Mouse (Mus musculus) limb, embryonic 14.5 days (tissue): Measurements from ENCODE around the gene Ate1. TPM values are rescaled to one million over a fixed set of nuclear protein-coding genes. Genes with fewer than 3 reads are reported as not detected.

ENCODE experiments used
- ATAC-seq: fragments of 200-750 bp; cut with Nextera tagmentation; 2 replicates; pipeline ENCODE4 v1.8.0; 2017; ENCODE audit warnings: low read depth, moderate number of reproducible peaks, moderate TSS enrichment; ENCODE audit not compliant: low FRiP score
- DNase-seq: peaks from one replicate; pipeline ENCODE4 v3.0.0-alpha.2; 2015; ENCODE audit warnings: low spot score
- H3K27ac ChIP-seq: fragments of 300-500 bp; sonication (generic); replicated peaks from 2 replicates; pipeline ENCODE4 v1.5.1; 2014; ENCODE audit warnings: low read depth, mild to moderate bottlenecking, low read length, moderate library complexity, mixed read lengths
- H3K27me3 ChIP-seq: fragments of 300-500 bp; sonication (generic); 2 replicates; pipeline ENCODE4 v1.6.1; 2014; ENCODE audit warnings: low read length, mixed read lengths; ENCODE audit not compliant: control insufficient read depth, insufficient read depth
- H3K36me3 ChIP-seq: fragments of 300-500 bp; sonication (generic); 2 replicates; pipeline ENCODE4 v1.6.1; 2014; ENCODE audit warnings: mild to moderate bottlenecking, low read length, moderate library complexity, mixed read lengths; ENCODE audit not compliant: control insufficient read depth, insufficient read depth
- H3K4me1 ChIP-seq: fragments of 300-500 bp; sonication (generic); 2 replicates; pipeline ENCODE4 v1.6.1; 2014; ENCODE audit warnings: antibody characterized with exemption, low read length, mixed read lengths; ENCODE audit not compliant: control insufficient read depth, insufficient read depth
- H3K4me2 ChIP-seq: fragments of 300-500 bp; sonication (generic); replicated peaks from 2 replicates; pipeline ENCODE4 v1.6.1; 2014; ENCODE audit warnings: low read depth, mild to moderate bottlenecking, low read length, moderate library complexity; ENCODE audit not compliant: severe bottlenecking
- H3K4me3 ChIP-seq: fragments of 300-500 bp; sonication (generic); replicated peaks from 2 replicates; pipeline ENCODE4 v1.5.1; 2014; ENCODE audit warnings: low read length
- H3K9ac ChIP-seq: fragments of 300-500 bp; sonication (generic); 2 replicates; pipeline ENCODE4 v1.6.1; 2014; ENCODE audit warnings: mild to moderate bottlenecking, low read depth, low read length, moderate library complexity; ENCODE audit not compliant: severe bottlenecking
- H3K9me3 ChIP-seq: fragments of 300-500 bp; sonication (generic); 2 replicates; pipeline ENCODE4 v1.6.1; 2016; ENCODE audit warnings: low read length; ENCODE audit not compliant: control insufficient read depth
- POLR2A ChIP-seq: fragments of 200-500 bp; IDR thresholded peaks from 2 replicates; pipeline ENCODE4 v1.8.0; 2012; ENCODE audit warnings: inconsistent platforms, mild to moderate bottlenecking, moderate library complexity, borderline replicate concordance; ENCODE audit not compliant: insufficient read depth, insufficient read length; ENCODE audit errors: extremely low read depth
- WGBS: fragments of 180-500 bp; shearing (Covaris S2); extraction: QIAGEN DNeasy Blood & Tissue Kit; methylation state at CpG from one replicate; pipeline ENCODE4 v1.1.7; 2014; 5-methylcytosine and 5-hydroxymethylcytosine counted together
- polyA plus RNA-seq, 2 experiments: library from polyadenylated mRNA; depleted of rRNA in 1 of 2; stranded (reverse) in 1 of 2; unstranded in 1 of 2; fragments of >200 nt; fragmentation: Nextera tagmentation in 1 of 2; extraction: Ambion mirVana in 1 of 2; gene quantifications; 2 replicates each; pipeline versions ENCODE4 v1.2.1 to v1.2.3; 2012 to 2014

Ate1 gene
- polyA plus RNA-seq, 2 experiments: 12.9 to 47.8 TPM

- no peak overlapping the region for H3K4me2 ChIP-seq
- H3K27ac ChIP-seq: no peak overlapping the region
- DNase-seq (no peak), ATAC-seq (no peak)
- H3K4me1 ChIP-seq: no peaks in the 10 kb centered on the region
- no peaks in the 10 kb centered on the region for H3K9me3 ChIP-seq
- 95% methylated on average over 7 of the region's 7 CpGs for WGBS
- H3K9ac ChIP-seq: no peak overlapping the region
- no peak for TF ChIP-seq POLR2A
- H3K36me3 ChIP-seq: no peaks in the 10 kb centered on the region
- H3K4me3 ChIP-seq: no peak overlapping the region
- H3K27me3 ChIP-seq: no peaks in the 10 kb centered on the region
These were observed 139.8 kb downstream of the Ate1 start for GRCm38 (mm10) chr7:130380367-130380766.

DNA sequence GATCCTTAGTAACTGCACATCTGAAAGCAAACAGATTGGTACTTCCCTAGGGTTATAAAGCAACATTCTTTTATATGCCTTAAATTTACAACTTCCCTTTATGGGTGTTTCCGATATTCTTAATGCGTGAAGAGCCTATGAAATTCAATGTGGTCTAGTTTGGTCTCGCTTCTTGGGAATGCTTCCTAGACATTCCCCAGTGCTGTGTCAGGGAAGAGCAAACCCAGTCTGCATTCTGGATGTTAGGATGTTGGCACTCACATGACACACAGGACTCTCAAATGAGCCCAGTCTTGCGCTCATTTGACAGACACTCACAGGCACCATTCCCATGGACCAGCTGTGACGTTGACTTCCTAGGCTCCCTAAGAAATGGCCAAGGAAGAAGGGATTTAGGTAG, 140.3 kb downstream of the Ate1 start:
- no peak overlapping the region for H3K27ac ChIP-seq
- no peak for TF ChIP-seq POLR2A
- H3K4me1 ChIP-seq: no peaks in the 10 kb centered on the region
- H3K36me3 ChIP-seq: no peaks in the 10 kb centered on the region
- ATAC-seq (no peak), DNase-seq (no peak)
- no peak overlapping the region for H3K4me2 ChIP-seq
- H3K27me3 ChIP-seq: no peaks in the 10 kb centered on the region
- WGBS: 71% methylated on average over 5 of the region's 5 CpGs
- H3K4me3 ChIP-seq: no peak overlapping the region
- no peak overlapping the region for H3K9ac ChIP-seq
- H3K9me3 ChIP-seq: no peaks in the 10 kb centered on the region

DNA sequence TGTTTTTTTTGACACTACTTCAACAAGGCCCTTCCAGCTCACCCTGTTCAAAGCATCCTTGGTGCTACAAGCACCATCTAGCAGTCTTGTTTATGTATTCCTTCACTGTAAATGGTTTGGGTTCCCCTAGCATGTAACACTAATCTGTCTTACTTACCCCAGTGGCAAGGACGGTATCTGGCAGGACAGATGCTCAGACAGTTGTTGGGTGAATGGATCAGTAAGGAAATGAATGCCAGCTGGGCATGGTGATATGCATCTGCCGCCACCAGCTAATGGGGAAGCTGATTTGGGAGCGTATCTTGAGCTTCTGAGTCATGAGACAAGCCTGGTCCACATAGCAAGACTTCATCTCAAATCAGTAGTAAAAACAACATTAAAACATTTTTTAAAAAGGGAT, 141.9 kb downstream of the Ate1 start:
- Histone ChIP-seq H3K9me3 (no peaks in the 10 kb centered on the region), H3K9ac (no peak overlapping the region), H3K4me1 (no peaks in the 10 kb centered on the region), H3K36me3 (no peaks in the 10 kb centered on the region), H3K4me2 (no peak overlapping the region), H3K4me3 (no peak overlapping the region), H3K27ac (no peak overlapping the region), H3K27me3 (no peaks in the 10 kb centered on the region)
- 75% methylated on average over 3 of the region's 3 CpGs for WGBS
- DNase-seq: no peak
- no peak for ATAC-seq
- no peak for TF ChIP-seq POLR2A

- TF ChIP-seq POLR2A: no peak
- no peak overlapping the region for H3K4me3 ChIP-seq
- no peaks in the 10 kb centered on the region for H3K9me3 ChIP-seq
- no peak overlapping the region for H3K4me2 ChIP-seq
- no peaks in the 10 kb centered on the region for H3K4me1 ChIP-seq
- WGBS: 76% methylated on average over 9 of the region's 9 CpGs
- no peak overlapping the region for H3K9ac ChIP-seq
- H3K36me3 ChIP-seq: no peaks in the 10 kb centered on the region
- ATAC-seq (no peak), DNase-seq (no peak)
- no peak overlapping the region for H3K27ac ChIP-seq
- H3K27me3 ChIP-seq: no peaks in the 10 kb centered on the region
These were observed 145.9 kb downstream of the Ate1 start for GRCm38 (mm10) chr7:130374311-130374710.

DNA sequence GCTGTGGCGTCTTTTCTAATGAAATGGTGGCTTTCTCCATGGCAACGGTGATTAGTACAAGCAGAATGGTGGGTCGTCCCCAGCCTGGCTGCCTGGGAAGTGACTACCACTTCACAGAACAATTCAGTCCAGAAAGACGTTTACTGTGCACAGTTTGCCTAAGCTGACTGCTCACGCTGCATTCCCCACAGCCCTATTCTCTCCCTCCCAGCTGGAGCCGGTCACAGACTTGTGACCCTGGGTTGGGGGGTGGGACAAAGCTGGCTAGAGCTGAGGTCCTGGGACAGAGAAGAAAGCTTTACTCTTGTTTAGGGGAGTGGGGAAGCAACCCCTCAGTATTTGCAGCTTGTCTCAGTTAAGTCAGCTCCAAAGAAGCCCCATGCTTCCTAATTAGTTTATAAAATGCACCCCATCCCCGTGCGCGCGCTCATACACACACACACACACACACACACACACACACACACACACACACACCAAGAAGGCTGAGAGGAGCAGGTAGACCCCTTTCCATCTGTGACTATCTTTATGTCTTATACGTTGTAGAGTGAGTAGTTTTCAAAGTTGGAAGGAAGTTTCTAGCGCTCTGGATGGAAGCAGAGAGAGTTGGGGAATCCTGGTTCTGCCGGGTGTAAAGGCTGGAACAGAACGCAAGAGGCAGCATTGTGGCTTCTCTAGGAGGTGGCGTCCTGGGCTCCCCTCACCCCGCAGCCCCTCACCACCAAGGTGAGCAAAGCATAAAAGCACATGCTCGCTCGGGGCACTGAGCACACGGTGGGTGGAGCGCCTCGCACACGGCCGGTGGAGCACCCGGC, 151.1 kb downstream of the Ate1 start:
- no peaks in the 10 kb centered on the region for H3K36me3 ChIP-seq
- no peak overlapping the region for H3K27ac ChIP-seq
- H3K4me2 ChIP-seq: peak overlapping the region; percentile 23; the same call in 1 of the 2 replicates
- TF ChIP-seq POLR2A: no peak
- ATAC-seq: no peak
- H3K27me3 ChIP-seq: no peaks in the 10 kb centered on the region
- no peak overlapping the region for H3K4me3 ChIP-seq
- 49% methylated on average over 24 of the region's 24 CpGs for WGBS
- no peak for DNase-seq
- H3K4me1 ChIP-seq: peaks cover 6% of the 10 kb centered on the region; the same call in 1 of the 2 replicates
- H3K9me3 ChIP-seq: 0 out of 2 replicates have a peak, but pooled peaks cover 3% of the 10 kb centered on the region
- no peak overlapping the region for H3K9ac ChIP-seq
